Mouse (Mus musculus) cortical plate, adult 2 months (tissue): ENCODE measurements at regions not wholly inside any gene's neighbourhood (a gene's known extent, or its start where the extent isn't known, plus 50 kb on each side); places are given as distances from the start of the nearest gene placed in this dataset.

ENCODE experiments used
- CTCF ChIP-seq: fragments of 200-500 bp; IDR thresholded peaks from 2 replicates; pipeline ENCODE4 v1.5.1; 2011; ENCODE audit warnings: mild to moderate bottlenecking, control low read depth, low read length; ENCODE audit not compliant: insufficient read depth; ENCODE audit errors: extremely low read depth
- POLR2A ChIP-seq: fragments of 200-500 bp; IDR thresholded peaks from 2 replicates; pipeline ENCODE4 v1.6.1; 2011; ENCODE audit warnings: mild to moderate bottlenecking, low read length, control low read depth; ENCODE audit not compliant: insufficient read depth; ENCODE audit errors: extremely low read depth

GRCm38 (mm10) chr12:118508972-118509917 lies 208.0 kb upstream of the Sp4 start:
- TF ChIP-seq POLR2A (no peak), CTCF (no peak)
